Mouse (Mus musculus) cerebellum, adult 2 months (tissue): ENCODE data around the gene Soat1. TPM values are rescaled to one million over a fixed set of nuclear protein-coding genes. Genes with fewer than 3 reads are reported as not detected.

Experiments used
- DNase-seq, 2 experiments: peaks; one replicate each; pipeline ENCODE4 v3.0.0; 2021
- H3K27ac ChIP-seq: fragments of 200-500 bp; 2 replicates; pipeline ENCODE4 v1.5.1; 2012; ENCODE audit warnings: low read length, control low read depth, inconsistent platforms; ENCODE audit not compliant: insufficient read depth
- H3K27me3 ChIP-seq: fragments of 200-500 bp; 2 replicates; pipeline ENCODE4 v1.6.1; 2012; ENCODE audit warnings: inconsistent platforms, mild to moderate bottlenecking, low read length, moderate library complexity; ENCODE audit not compliant: control insufficient read depth, insufficient read depth
- H3K4me1 ChIP-seq: fragments of 200-500 bp; 2 replicates; pipeline ENCODE4 v1.6.1; 2011; ENCODE audit warnings: low read length; ENCODE audit not compliant: control insufficient read depth, insufficient read depth
- H3K4me3 ChIP-seq: fragments of 200-500 bp; replicated peaks from 2 replicates; pipeline ENCODE3; 2011; ENCODE audit warnings: mild to moderate bottlenecking, low read depth, low read length, control low read depth; ENCODE audit not compliant: insufficient read depth
- CTCF ChIP-seq: fragments of 200-500 bp; IDR thresholded peaks from 2 replicates; pipeline ENCODE4 v1.5.1; 2011; ENCODE audit warnings: low read depth, mild to moderate bottlenecking, control low read depth, low read length, moderate library complexity, borderline replicate concordance; ENCODE audit not compliant: insufficient read depth
- POLR2A ChIP-seq: fragments of 200-500 bp; IDR thresholded peaks from 2 replicates; pipeline ENCODE4 v1.6.1; 2011; ENCODE audit warnings: low read length, control low read depth, borderline replicate concordance; ENCODE audit not compliant: insufficient read depth
- WGBS: fragments of 180-500 bp; shearing (Covaris S2); methylation state at CpG from one replicate; pipeline ENCODE4 v1.1.7; 2018; 5-methylcytosine and 5-hydroxymethylcytosine counted together
- polyA plus RNA-seq: library from polyadenylated mRNA; depleted of rRNA; stranded (reverse); fragments of >200 nt; gene quantifications from 2 replicates; pipeline ENCODE4 v1.2.3, GENCODE M21; 2012

Soat1 gene
- polyA plus RNA-seq, 1 experiment = 17.7 TPM

DNA sequence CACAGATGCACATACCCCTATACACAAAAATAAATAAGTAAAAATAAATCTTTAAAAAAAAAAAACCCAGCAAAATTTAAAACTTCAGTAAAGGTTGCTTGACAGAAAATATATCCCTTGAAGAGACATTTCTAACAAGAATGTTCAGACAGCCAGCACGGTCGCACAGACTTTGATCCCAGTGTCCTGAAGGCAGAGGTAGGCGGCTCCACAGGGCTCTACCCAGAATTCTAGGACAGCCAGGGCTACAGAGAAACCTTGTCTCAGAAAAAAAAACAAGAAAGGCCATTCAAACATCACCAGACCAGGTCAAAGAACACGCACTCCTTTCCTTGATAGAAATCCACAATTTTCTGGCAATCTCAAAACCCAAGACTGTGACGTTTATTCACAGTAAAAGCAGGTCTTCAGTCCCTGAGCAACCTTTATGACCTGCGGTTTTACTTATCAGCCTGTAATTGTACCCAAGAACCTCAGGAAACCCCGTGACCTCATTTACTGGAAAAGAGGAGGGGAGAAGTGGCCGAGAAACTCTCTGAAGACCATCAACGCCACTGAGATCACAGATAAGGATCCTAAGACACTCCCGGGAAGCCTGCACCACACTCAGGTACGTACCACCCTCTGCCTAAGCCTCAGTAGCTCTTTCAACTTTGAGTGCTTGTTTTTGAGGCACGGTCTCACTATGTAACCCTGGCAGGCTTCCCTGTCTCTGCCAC, 11.7 kb downstream of the Soat1 start:
- WGBS = 93% methylated on average over 12 of the region's 12 CpGs
- Histone ChIP-seq H3K4me1 (no peaks in the 10 kb centered on the region), H3K27ac (no peak overlapping the region), H3K27me3 (no peaks in the 10 kb centered on the region), H3K4me3 (no peak overlapping the region)
- no peak for DNase-seq
- TF ChIP-seq CTCF (no peak), POLR2A (no peak)

DNA sequence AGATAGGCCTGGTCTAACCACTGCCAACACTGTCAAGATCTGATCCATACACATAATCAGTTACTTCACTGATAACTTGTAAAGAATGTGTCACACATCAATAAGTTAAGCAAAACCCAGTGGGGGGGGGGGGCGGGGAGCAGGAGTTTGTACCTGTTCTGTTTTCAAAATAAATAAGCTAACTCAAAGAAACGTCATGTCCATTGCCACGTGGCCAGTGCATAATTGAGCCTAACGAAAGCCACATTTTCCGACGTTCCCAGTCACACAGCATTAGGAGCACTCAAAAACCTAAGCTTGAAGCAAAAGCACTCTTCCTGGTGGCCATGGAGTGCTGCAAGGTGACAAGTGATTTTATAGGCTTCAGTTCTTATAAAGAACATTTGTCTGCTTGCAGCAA, 13.1 kb downstream of the Soat1 start:
- DNase-seq = no peak
- Histone ChIP-seq H3K4me1 (no peaks in the 10 kb centered on the region), H3K27me3 (no peaks in the 10 kb centered on the region), H3K27ac (no peak overlapping the region), H3K4me3 (no peak overlapping the region)
- 90% methylated on average over 6 of the region's 6 CpGs for WGBS
- TF ChIP-seq CTCF = no peak
- no peak for TF ChIP-seq POLR2A

DNA sequence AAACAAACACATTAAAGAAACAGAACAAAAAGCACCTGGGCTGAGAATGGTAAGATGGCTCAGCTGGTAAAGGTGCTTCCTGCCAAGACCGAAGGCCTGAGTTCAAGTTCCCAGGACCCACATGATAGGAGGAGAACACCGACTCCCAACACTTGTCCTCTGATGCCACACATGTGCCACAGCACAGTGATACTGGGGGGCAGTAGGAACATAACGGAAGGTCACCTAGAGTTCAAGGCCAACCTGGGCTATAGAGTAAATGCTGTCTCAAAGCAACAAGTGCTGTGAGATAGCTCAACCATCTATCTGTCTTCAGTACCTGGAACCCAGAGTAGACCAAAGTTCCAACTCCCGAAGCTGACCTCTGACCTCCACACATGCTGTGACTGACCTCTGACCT, 13.9 kb downstream of the Soat1 start:
- no peak overlapping the region for H3K4me3 ChIP-seq
- no peak for TF ChIP-seq CTCF
- no peak for TF ChIP-seq POLR2A
- 91% methylated on average over 4 of the region's 4 CpGs for WGBS
- DNase-seq = no peak
- H3K27ac ChIP-seq = no peak overlapping the region
- H3K4me1 ChIP-seq = no peaks in the 10 kb centered on the region
- H3K27me3 ChIP-seq = no peaks in the 10 kb centered on the region

DNA sequence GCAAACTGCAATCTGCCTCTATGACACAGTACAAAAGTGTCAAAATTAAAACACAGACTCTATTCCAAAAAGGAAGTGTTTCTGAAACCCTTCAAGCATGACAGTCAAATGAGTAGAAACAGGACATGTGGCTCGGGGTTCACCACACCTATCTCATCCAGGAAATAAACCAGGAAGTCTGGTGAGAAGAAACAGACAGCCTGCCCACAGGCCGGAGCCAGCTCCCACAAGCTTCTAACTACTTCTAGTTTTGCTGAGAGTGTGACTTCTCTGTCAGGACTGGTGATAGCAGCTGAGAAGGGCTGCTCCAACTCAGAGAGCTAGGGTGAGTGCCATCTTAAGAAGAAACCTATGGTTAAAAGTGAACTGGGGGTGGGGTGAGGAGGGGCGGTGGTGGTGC, 14.4 kb downstream of the Soat1 start:
- DNase-seq = no peak
- 89% methylated on average over 3 of the region's 3 CpGs for WGBS
- no peak overlapping the region for H3K27ac ChIP-seq
- H3K4me1 ChIP-seq = no peaks in the 10 kb centered on the region
- H3K27me3 ChIP-seq = no peaks in the 10 kb centered on the region
- H3K4me3 ChIP-seq = no peak overlapping the region
- TF ChIP-seq CTCF (no peak), POLR2A (no peak)

DNA sequence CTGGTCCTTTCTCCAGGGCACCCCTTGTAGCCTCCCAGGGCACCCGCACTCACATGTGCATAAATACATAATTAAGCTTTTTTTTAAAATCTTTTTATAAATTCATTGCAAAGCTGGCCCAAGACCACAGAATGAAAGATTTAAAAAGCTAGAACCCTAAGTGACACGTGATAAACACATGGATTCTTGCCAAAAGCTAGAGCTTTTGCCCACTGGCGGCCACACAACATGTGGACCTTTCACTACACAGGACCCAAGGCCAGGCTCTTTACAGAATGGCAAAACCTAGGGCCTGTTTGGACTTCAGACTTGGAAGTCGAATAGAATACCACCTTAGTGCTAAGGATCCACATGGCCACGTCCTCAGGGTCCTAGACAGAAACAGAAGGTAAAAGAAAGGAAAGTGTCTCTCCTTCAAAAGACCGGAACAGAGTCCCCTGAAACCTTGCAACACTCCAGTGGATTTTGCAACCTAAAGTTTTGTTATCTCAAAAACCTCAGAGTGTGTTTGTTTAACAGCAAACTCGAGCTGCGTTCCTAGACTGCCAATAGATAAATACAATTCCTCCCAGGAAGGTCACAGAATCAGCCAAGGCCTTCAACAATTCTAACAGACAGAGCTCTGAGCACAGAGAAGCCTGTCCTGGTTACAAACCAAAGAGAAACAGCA, 15.6 kb downstream of the Soat1 start:
- Histone ChIP-seq H3K4me3 (no peak overlapping the region), H3K27ac (no peak overlapping the region), H3K27me3 (no peaks in the 10 kb centered on the region), H3K4me1 (no peaks in the 10 kb centered on the region)
- TF ChIP-seq POLR2A = no peak
- 70% methylated on average over 8 of the region's 8 CpGs for WGBS
- no peak for DNase-seq

DNA sequence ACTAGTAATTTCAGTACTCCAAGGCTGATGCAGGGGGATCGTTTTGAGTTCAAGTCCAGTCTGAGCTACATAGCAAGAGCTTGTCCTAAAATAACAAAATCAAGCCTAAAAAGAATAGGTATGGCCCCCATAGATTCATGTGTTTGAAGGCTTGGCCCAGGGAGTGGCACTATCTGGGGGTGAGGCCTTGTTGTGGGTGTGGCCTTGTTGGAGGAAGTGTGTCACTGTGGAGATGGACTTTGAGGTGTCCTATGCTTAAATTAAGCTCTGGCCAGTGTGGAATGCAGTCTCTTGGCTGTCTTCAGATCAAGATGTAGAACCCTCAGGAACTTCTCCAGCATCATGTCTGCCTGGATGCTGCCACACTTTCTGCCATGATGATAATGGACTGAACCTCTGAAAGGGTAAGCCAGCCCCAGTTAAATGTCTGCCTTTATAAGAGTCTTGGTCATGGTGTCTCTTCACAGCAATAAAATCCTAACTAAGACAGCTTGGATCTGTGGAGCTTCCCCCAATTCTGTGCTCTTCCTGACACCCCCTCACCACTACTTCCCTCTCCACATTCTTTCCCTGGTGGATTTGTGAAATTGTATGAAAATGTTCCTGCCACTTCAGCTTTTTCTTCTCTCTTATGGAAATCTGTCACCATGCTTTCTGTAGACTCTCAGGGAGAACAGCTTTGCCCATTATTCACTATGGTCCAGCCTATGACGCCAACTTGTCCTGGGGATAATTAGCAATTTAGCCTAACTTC, 18.9 kb downstream of the Soat1 start:
- Histone ChIP-seq H3K4me1 (no peaks in the 10 kb centered on the region), H3K27ac (no peak overlapping the region), H3K27me3 (no peaks in the 10 kb centered on the region), H3K4me3 (no peak overlapping the region)
- no peak for TF ChIP-seq POLR2A
- no peak for DNase-seq
- WGBS = 93% methylated on average over 2 of the region's 2 CpGs

DNA sequence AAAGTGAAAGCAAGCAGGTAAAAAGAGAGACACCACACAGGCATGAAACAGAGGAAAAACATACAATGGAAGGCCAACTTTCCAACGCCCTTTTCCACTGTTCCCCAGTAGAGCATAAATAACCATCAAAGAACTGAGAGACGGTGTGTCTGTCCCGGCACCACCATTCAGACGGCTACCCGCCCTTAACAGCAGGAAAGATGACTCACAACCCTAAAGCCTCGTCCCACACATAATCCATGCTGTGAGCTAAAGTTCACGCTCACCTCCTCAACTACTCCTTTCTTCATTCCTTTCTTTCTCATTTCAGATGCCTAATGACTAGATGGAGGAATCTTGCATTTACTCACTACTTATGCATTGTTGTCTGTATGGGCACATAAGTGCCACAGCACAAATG, 19.7 kb downstream of the Soat1 start:
- Histone ChIP-seq H3K27me3 (no peaks in the 10 kb centered on the region), H3K4me3 (no peak overlapping the region), H3K4me1 (no peaks in the 10 kb centered on the region), H3K27ac (no peak overlapping the region)
- 56% methylated on average over 7 of the region's 7 CpGs for WGBS
- no peak for DNase-seq
- TF ChIP-seq CTCF (no peak), POLR2A (no peak)

DNA sequence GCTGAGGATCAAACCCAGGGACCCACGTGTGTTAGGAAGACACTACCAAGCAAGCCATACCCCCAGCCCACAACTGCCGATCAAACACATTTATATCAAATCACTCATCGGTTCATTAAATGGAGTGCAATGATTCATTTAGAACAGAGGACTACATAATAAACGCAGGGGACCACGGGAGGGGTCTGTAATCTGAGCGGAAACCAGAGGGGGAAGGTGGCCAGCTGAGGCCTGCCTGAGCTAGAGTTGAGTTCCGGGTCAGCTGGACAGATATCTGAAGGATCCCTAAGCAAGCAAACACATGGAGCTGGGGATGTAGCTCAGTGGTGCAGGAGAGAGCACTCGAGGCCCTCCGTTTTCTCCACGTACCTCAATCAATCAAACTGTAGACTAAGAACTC, 20.3 kb downstream of the Soat1 start:
- no peak overlapping the region for H3K27ac ChIP-seq
- 88% methylated on average over 10 of the region's 10 CpGs for WGBS
- H3K4me1 ChIP-seq = no peaks in the 10 kb centered on the region
- DNase-seq = no peak
- TF ChIP-seq POLR2A (no peak), CTCF (no peak)
- H3K4me3 ChIP-seq = no peak overlapping the region
- no peaks in the 10 kb centered on the region for H3K27me3 ChIP-seq
